Mouse (Mus musculus) gonadal fat pad, adult 2 months (tissue): ENCODE results near the gene Gm43738. TPM values are rescaled to one million over a fixed set of nuclear protein-coding genes. Genes with fewer than 3 reads are reported as not detected.

Experiments used
- polyA plus RNA-seq: library from polyadenylated mRNA; depleted of rRNA; stranded (reverse); fragments of >200 nt; gene quantifications from 2 replicates; pipeline ENCODE4 v1.2.3, GENCODE M21; 2012; rRNA removed

Gm43738 gene
- polyA plus RNA-seq, 1 experiment, result not detected

Other genes starting within 250 kb of the Gm43738 start
- 33.3 and 40.3 TPM in 2 replicates for gene Msto1, start 187.1 kb downstream of the Gm43738 start, polyA plus RNA-seq
- gene Ash1l, start 150.5 kb downstream of the Gm43738 start, polyA plus RNA-seq, result 10.8 and 11.8 TPM in 2 replicates
- 36.3 and 49.2 TPM in 2 replicates for gene Dap3, start 149.9 kb downstream of the Gm43738 start, polyA plus RNA-seq
- gene Rusc1, start 7.8 kb downstream of the Gm43738 start, polyA plus RNA-seq, result 38.4 and 45.6 TPM in 2 replicates
- gene Fdps, start 860 bp upstream of the Gm43738 start, polyA plus RNA-seq, result 187 and 221 TPM in 2 replicates
- 6.5 and 10.3 TPM in 2 replicates for gene Pklr, start 35.0 kb upstream of the Gm43738 start, polyA plus RNA-seq
- gene Hcn3, start 59.1 kb upstream of the Gm43738 start, polyA plus RNA-seq, result 0.77 and 1.1 TPM in 2 replicates
- 67.9 and 68.0 TPM in 2 replicates for gene Clk2, start 63.7 kb upstream of the Gm43738 start, polyA plus RNA-seq
- gene Scamp3, start 76.4 kb upstream of the Gm43738 start, polyA plus RNA-seq, result 105 and 120 TPM in 2 replicates
- 12.9 and 14.1 TPM in 2 replicates for gene Fam189b, start 82.0 kb upstream of the Gm43738 start, polyA plus RNA-seq
- gene Gba, start 101.8 kb upstream of the Gm43738 start, polyA plus RNA-seq, result 140 and 143 TPM in 2 replicates
- gene Thbs3, start 114.1 kb upstream of the Gm43738 start, polyA plus RNA-seq, result 30.0 and 40.7 TPM in 2 replicates
- gene Mtx1, start 126.0 kb upstream of the Gm43738 start, polyA plus RNA-seq, result 150 and 153 TPM in 2 replicates
- 0.69 and 1.5 TPM in 2 replicates for gene Muc1, start 128.0 kb upstream of the Gm43738 start, polyA plus RNA-seq
- gene Krtcap2, start 144.9 kb upstream of the Gm43738 start, polyA plus RNA-seq, result 120 and 144 TPM in 2 replicates
- gene Trim46, start 145.2 kb upstream of the Gm43738 start, polyA plus RNA-seq, result 3.0 and 3.3 TPM in 2 replicates
- 481 and 623 TPM in 2 replicates for gene Dpm3, start 158.3 kb upstream of the Gm43738 start, polyA plus RNA-seq
- 264 and 294 TPM in 2 replicates for gene Slc50a1, start 169.5 kb upstream of the Gm43738 start, polyA plus RNA-seq
- 36.7 and 40.9 TPM in 2 replicates for gene Efna1, start 180.0 kb upstream of the Gm43738 start, polyA plus RNA-seq
- gene Efna3, start 221.9 kb upstream of the Gm43738 start, polyA plus RNA-seq, result 5.2 and 7.3 TPM in 2 replicates
- 13.7 and 15.0 TPM in 2 replicates for gene Efna4, start 236.9 kb upstream of the Gm43738 start, polyA plus RNA-seq
- gene Adam15, start 248.9 kb upstream of the Gm43738 start, polyA plus RNA-seq, result 170 and 223 TPM in 2 replicates